Mouse (Mus musculus) lung, adult 2 months (tissue): ENCODE measurements around the gene Serpina3k. TPM values are rescaled to one million over a fixed set of nuclear protein-coding genes. Genes with fewer than 3 reads are reported as not detected.
"Not testable (repeated sequence)": the region's sequence is repeated elsewhere in the genome, so short reads cannot be mapped to it uniquely, and the experiment has no call there.

Experiments
- DNase-seq: peaks from one replicate; pipeline ENCODE4 v3.0.0; 2022
- H3K4me1 ChIP-seq: fragments of 200-500 bp; 2 replicates; pipeline ENCODE4 v1.6.1; 2011; ENCODE audit warnings: low read length; ENCODE audit not compliant: control insufficient read depth, insufficient read depth
- H3K4me3 ChIP-seq: fragments of 200-500 bp; replicated peaks from 2 replicates; pipeline ENCODE3; 2011; ENCODE audit warnings: low read depth, mild to moderate bottlenecking, control low read depth, low read length; ENCODE audit errors: extremely low read depth
- CTCF ChIP-seq: fragments of 200-500 bp; IDR thresholded peaks from 2 replicates; pipeline ENCODE4 v1.5.1; 2011; ENCODE audit warnings: mild to moderate bottlenecking, low read length, control low read depth; ENCODE audit not compliant: insufficient read depth
- POLR2A ChIP-seq: fragments of 200-500 bp; IDR thresholded peaks from 2 replicates; pipeline ENCODE4 v1.6.1; 2011; ENCODE audit warnings: low read depth, mild to moderate bottlenecking, control low read depth, low read length, borderline replicate concordance; ENCODE audit errors: extremely low read depth
- WGBS: fragments of 180-500 bp; shearing (Covaris S2); methylation state at CpG from one replicate; pipeline ENCODE4 v1.1.7; 2018; 5-methylcytosine and 5-hydroxymethylcytosine counted together
- polyA plus RNA-seq: library from polyadenylated mRNA; depleted of rRNA; stranded (reverse); fragments of >200 nt; gene quantifications from 2 replicates; pipeline ENCODE4 v1.2.3, GENCODE M21; 2012; rRNA removed

The Serpina3k gene
- polyA plus RNA-seq, 1 experiment = 2.9 TPM

GRCm38 (mm10) chr12:104388477-104388876, 50.2 kb downstream of the Serpina3k start:
- no peaks in the 10 kb centered on the region for H3K4me1 ChIP-seq
- DNase-seq = no peak
- no peak for TF ChIP-seq POLR2A
- TF ChIP-seq CTCF = no peak
- H3K4me3 ChIP-seq = no peak overlapping the region

GRCm38 (mm10) chr12:104391057-104391456, 52.8 kb downstream of the Serpina3k start:
- WGBS = 57% methylated on average over 2 of the region's 2 CpGs
- H3K4me1 ChIP-seq, DNase-seq, H3K4me3 ChIP-seq: not testable (repeated sequence)

Other genes starting within 250 kb of the Serpina3k start
- gene Serpina5, start 237.4 kb upstream of the Serpina3k start, polyA plus RNA-seq = not detected in 2 replicates
- gene Serpina3a, start 225.8 kb upstream of the Serpina3k start, polyA plus RNA-seq = not detected in 2 replicates
- 0.15 TPM in 1 of 2 replicates, not detected in the other for gene Serpina3b, start 210.5 kb upstream of the Serpina3k start, polyA plus RNA-seq
- 7.3 and 12.0 TPM in 2 replicates for gene Serpina3c, start 184.6 kb upstream of the Serpina3k start, polyA plus RNA-seq
- 1.3 and 2.2 TPM in 2 replicates for gene Serpina3f, start 123.9 kb upstream of the Serpina3k start, polyA plus RNA-seq
- 11.2 and 12.2 TPM in 2 replicates for gene Serpina3g, start 102.2 kb upstream of the Serpina3k start, polyA plus RNA-seq
- gene Serpina3i, start 75.4 kb upstream of the Serpina3k start, polyA plus RNA-seq = 0.68 and 0.91 TPM in 2 replicates
- gene Serpina3j, start 23.9 kb upstream of the Serpina3k start, polyA plus RNA-seq = not detected in 2 replicates
- gene Serpina3m, start within 50 bp of the Serpina3k start, polyA plus RNA-seq = 1.1 and 1.9 TPM in 2 replicates
- 106 and 130 TPM in 2 replicates for gene Serpina3n, start 68.2 kb downstream of the Serpina3k start, polyA plus RNA-seq
- gene Gsc, start 134.8 kb downstream of the Serpina3k start, polyA plus RNA-seq = 0.08 and 0.95 TPM in 2 replicates